Mouse (Mus musculus): ENCODE data around the gene Sh3bp2.
"Not testable (repeated sequence)": the region's sequence is repeated elsewhere in the genome, so short reads cannot be mapped to it uniquely, and the experiment has no call there.

Gene Sh3bp2

GRCm38 (mm10) chr5:34573268-34574221 is 47.9 kb downstream of the Sh3bp2 start, which contains the start of gene Add1:
Add1 (plus strand) TSS chr5:34573664.
- peak; percentile 98 for DNase-seq

GRCm38 (mm10) chr5:34574721-34575120 is 49.1 kb downstream of the Sh3bp2 start:
- no peak for DNase-seq

DNA sequence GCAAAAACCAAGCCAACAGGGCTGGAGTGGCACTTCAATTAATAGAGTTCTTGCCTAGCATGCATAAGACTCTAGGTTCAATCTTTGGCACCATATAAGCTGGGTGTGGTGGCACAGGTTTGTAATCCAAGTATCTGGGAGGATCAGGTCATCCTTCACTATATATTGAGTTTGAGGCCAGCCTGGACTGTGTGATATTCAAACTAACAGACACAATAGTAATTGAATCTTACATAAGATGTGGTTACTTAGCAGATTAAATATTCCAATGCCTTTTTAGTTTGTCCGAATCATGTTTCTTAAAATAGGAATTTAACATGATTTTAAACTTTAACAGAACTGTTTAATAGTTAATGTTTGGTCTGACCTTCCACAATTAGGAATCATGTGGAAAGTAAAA is 50.6 kb downstream of the Sh3bp2 start:
- no peak for DNase-seq

GRCm38 (mm10) chr5:34578038-34578655 is 52.5 kb downstream of the Sh3bp2 start:
- no peak for DNase-seq

GRCm38 (mm10) chr5:34579377-34579776 is 53.7 kb downstream of the Sh3bp2 start:
- DNase-seq, result no peak

GRCm38 (mm10) chr5:34581671-34582313 is 56.2 kb downstream of the Sh3bp2 start:
- peak; percentile 48 for DNase-seq

DNA sequence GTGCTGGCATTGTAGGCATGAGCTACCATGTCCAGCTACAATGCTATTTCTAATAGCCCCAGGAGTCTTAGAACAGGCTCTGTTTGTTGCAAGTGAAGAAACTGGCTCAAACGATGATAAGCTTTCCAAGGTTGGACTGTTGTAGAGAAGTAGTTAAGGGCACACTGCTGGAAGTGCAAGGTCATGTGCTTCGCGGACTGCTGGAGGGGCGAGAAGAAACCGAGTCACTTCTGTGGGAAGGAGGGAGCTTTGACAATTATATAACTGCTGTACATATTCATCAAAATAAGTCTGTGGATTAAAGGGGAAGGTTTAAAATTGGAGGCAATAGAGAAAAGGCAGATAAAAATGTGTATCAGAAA is 56.7 kb downstream of the Sh3bp2 start:
- DNase-seq, result no peak

DNA sequence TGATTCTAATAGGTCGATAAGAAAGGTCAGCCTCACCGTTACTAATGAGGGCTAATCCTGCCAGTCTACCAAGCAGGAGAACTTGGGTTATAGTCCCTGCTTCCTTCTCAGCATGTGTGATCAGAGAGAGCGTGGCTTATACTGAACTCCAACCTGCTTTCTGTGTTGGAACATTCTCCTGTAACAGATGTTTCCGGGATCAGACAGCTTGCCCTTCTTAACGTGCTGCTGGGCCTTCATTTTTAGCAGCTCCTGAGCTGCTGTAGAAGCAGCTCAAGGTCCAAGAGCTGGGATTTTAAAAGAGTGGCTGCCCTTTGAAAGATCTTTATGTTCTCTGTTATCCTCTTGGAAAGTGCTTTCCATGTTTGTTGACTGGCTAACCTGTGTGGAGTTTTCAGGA is 59.6 kb downstream of the Sh3bp2 start:
- DNase-seq, result no peak

- no peak for DNase-seq
Observed at GRCm38 (mm10) chr5:34587881-34588280, 62.2 kb downstream of the Sh3bp2 start.

DNA sequence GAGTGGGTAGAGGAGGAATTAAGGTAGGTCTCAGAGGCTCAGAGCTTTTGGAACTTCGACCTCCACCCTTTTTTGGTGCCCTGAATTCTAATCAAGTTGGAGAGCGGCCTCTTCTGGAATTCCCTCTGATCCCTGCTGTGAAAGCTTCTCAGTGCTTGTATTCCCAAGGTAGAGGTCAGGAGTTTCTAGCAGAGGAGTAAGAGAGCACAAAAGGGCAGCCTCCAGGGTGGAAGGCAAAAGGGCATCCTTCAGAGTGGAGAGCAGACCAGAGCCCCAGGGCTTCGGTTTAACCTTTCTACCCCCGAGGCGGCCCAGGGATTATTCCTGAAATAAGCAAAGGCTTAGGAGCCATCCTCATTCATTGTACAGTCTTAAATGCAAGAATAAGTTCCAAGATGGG is 64.4 kb downstream of the Sh3bp2 start:
- DNase-seq, result no peak

- no peak for DNase-seq
Observed at GRCm38 (mm10) chr5:34590702-34591101, 65.1 kb downstream of the Sh3bp2 start.

DNA sequence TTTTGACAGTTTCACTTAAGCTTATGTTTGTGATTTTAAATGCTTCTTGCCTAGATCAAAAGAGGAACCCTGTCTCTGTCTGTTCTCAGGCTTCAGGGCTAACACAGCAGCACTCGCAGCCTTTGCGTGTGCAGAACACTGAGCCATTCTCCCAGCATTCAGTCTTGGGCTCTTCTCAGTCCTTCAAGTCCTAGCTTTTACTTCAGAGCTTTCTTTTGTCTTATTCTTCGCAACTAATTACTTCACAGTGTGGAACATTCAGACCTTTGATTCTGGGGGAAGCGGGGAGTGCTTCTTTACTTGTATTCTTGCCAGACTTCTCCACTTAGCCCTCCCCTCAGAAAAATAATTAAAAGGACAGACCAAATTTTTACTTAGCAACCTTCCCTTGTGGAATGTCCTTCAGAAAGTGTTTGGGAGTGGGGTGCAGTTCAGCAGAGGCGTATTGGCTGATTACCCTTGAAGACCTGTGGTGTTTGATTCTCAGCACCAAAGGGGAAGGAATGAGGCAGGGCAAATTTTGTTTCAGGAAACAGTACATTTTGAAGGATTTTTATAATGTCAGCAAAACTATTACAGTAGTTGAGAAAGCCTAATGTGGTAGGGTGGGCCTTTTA is 65.9 kb downstream of the Sh3bp2 start:
- DNase-seq, result no peak

- DNase-seq, result not testable (repeated sequence)
Observed at GRCm38 (mm10) chr5:34592224-34592623, 66.6 kb downstream of the Sh3bp2 start.

- no peak for DNase-seq
Observed at GRCm38 (mm10) chr5:34592666-34593065, 67.0 kb downstream of the Sh3bp2 start.

- no peak for DNase-seq
Observed at GRCm38 (mm10) chr5:34593202-34593727, 67.6 kb downstream of the Sh3bp2 start.

GRCm38 (mm10) chr5:34604576-34604975 is 78.9 kb downstream of the Sh3bp2 start:
- no peak for DNase-seq

GRCm38 (mm10) chr5:34607100-34607880 is 81.7 kb downstream of the Sh3bp2 start:
- peak; percentile 66 for DNase-seq

- peak; percentile 57 for DNase-seq
Observed at GRCm38 (mm10) chr5:34608226-34608625, 82.6 kb downstream of the Sh3bp2 start.

DNA sequence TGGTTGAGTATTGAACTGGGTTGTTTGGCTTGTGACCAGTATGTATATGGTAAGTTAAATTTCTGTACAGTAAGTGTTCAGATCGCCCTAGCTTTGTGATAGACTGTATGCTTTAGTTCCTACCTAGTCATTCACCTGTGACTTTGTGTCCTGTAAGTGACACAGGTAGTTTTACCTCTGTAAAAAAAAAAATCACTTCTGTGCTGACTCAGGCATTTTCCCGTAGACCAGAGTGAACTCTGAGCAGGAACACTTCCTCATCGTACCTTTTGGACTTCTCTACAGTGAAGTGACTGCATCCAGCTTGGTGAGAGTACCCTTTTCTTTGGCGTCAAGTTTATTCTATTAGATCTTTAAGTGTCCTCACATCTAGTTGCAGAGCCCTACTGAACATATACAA is 84.3 kb downstream of the Sh3bp2 start:
- no peak for DNase-seq

Measured in cerebellum, adult 9-11 months (tissue).